Mouse (Mus musculus) hindbrain, postnatal 0 days (tissue): ENCODE results near the gene Tspan31. TPM values are rescaled to one million over a fixed set of nuclear protein-coding genes. Genes with fewer than 3 reads are reported as not detected.

ENCODE experiments used
- ATAC-seq: fragments of 200-750 bp; cut with Nextera tagmentation; 2 replicates; pipeline ENCODE4 v1.8.0; 2017; ENCODE audit warnings: mild to moderate bottlenecking, moderate TSS enrichment, moderate library complexity
- DNase-seq: peaks from one replicate; pipeline ENCODE4 v3.0.0-alpha.2; 2015; ENCODE audit warnings: low spot score
- H3K27ac ChIP-seq: fragments of 300-500 bp; sonication (generic); 2 replicates; pipeline ENCODE4 v1.5.1; 2014; ENCODE audit warnings: mild to moderate bottlenecking
- H3K27me3 ChIP-seq: fragments of 300-500 bp; sonication (generic); 2 replicates; pipeline ENCODE4 v1.6.1; 2014; ENCODE audit warnings: low read length, mixed read lengths; ENCODE audit not compliant: insufficient read depth
- H3K36me3 ChIP-seq: fragments of 300-500 bp; sonication (generic); 2 replicates; pipeline ENCODE4 v1.6.1; 2014; ENCODE audit warnings: low read length, mixed read lengths; ENCODE audit not compliant: insufficient read depth
- H3K4me1 ChIP-seq: fragments of 300-500 bp; sonication (generic); 2 replicates; pipeline ENCODE4 v1.6.1; 2014; ENCODE audit warnings: antibody characterized with exemption, low read length, mixed read lengths; ENCODE audit not compliant: insufficient read depth
- H3K4me2 ChIP-seq: fragments of 300-500 bp; sonication (generic); 2 replicates; pipeline ENCODE4 v1.6.1; 2014; ENCODE audit warnings: low read depth, mild to moderate bottlenecking, low read length, moderate library complexity, mixed read lengths
- H3K4me3 ChIP-seq: fragments of 300-500 bp; sonication (generic); 2 replicates; pipeline ENCODE4 v1.5.1; 2014; ENCODE audit warnings: low read length
- H3K9ac ChIP-seq: fragments of 300-500 bp; sonication (generic); replicated peaks from 2 replicates; pipeline ENCODE4 v1.6.1; 2014; ENCODE audit warnings: mild to moderate bottlenecking, low read length, moderate library complexity, mixed read lengths
- H3K9me3 ChIP-seq: fragments of 300-500 bp; sonication (generic); 2 replicates; pipeline ENCODE4 v1.6.1; 2016; ENCODE audit warnings: low read length, mixed read lengths
- CTCF ChIP-seq: IDR thresholded peaks from 2 replicates; pipeline ENCODE4 v1.5.1; 2016; ENCODE audit warnings: antibody characterized with exemption, control low read depth, low read depth
- WGBS: fragments of 180-500 bp; shearing (Covaris S2); extraction: QIAGEN DNeasy Blood & Tissue Kit; methylation state at CpG from one replicate; pipeline ENCODE4 v1.1.7; 2014; 5-methylcytosine and 5-hydroxymethylcytosine counted together
- polyA plus RNA-seq: library from polyadenylated mRNA; unstranded; fragments of >200 nt; fragmentation: Nextera tagmentation; extraction: Ambion mirVana; gene quantifications from 2 replicates; pipeline ENCODE4 v1.2.1, GENCODE M21; 2015
- total RNA-seq: library from RNA; depleted of rRNA; stranded (reverse); fragments of >200 nt; gene quantifications from 2 replicates; pipeline ENCODE4 v1.2.3, GENCODE M21; 2014

The Tspan31 gene
- total and polyA plus RNA-seq, 2 experiments from 2014 or later: 105 to 129 TPM

DNA sequence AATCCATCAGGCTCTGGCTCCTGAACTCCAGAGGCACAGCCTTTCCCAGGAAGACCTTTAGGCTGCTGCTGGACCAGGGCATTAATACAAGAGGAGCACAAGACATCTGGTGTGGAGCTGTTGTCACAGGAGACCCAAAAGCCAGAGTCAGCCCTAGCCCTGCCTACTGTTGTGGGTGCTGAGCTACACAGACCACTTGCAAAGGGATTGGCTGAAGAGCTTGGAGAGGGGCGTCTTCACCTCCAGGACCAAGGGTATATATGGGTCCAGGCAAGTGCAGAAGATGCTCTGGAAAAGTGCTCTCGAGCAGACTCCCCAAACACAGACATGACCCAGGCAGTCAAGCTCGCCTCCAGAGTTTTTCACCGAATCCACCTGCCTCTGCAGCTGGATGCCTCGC is 22.1 kb downstream of the Tspan31 start, which contains the start of gene Cyp27b1:
Gene Cyp27b1, plus strand, starts transcription at position 297 of the 400 bp plus-strand sequence.
- Histone ChIP-seq H3K9me3 (no peaks in the 10 kb centered on the region), H3K4me3 (no peak within 1 kb of the TSS), H3K27me3 (peaks cover 26% of the 10 kb centered on the region; the same call in 1 of the 2 replicates), H3K36me3 (no peaks in the 10 kb centered on the region), H3K9ac (no peak within 1 kb of the TSS), H3K4me2 (peak within 1 kb of the TSS; percentile 8; the same call in 1 of the 2 replicates), H3K4me1 (peaks cover 6% of the 10 kb centered on the region; the same call in 1 of the 2 replicates), H3K27ac (no peak within 1 kb of the TSS)
- no peak for ATAC-seq
- TF ChIP-seq CTCF: no peak
- 32% methylated on average over 5 of the region's 5 CpGs for WGBS
- DNase-seq: no peak

DNA sequence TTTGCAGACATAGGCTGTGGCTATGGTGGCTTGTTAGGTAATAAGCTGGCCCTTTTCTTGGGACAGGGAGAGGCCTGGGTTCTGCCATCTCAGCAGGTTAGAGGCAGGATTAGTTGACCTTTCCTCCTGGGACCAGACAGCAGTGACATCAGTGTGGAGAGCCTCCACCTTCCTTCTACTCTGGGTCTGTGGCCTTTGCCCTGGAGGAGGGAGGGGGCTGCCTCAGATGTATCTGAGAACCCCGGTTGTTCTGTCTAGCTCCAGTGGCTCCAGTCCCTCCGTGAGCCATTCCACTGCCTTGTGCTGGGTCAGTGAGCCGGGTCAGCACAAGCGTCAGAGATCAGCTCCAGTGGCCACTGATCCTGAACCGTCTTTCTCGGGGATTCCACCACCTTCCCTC is 26.9 kb downstream of the Tspan31 start:
- no peak overlapping the region for H3K9ac ChIP-seq
- no peaks in the 10 kb centered on the region for H3K9me3 ChIP-seq
- H3K4me3 ChIP-seq: no peak overlapping the region
- peaks cover 9% of the 10 kb centered on the region; the same call in 1 of the 2 replicates for H3K27me3 ChIP-seq
- ATAC-seq (no peak), DNase-seq (no peak)
- no peak for TF ChIP-seq CTCF
- no peak overlapping the region for H3K27ac ChIP-seq
- 81% methylated on average over 6 of the region's 6 CpGs for WGBS
- H3K36me3 ChIP-seq: no peaks in the 10 kb centered on the region
- no peaks in the 10 kb centered on the region for H3K4me1 ChIP-seq
- H3K4me2 ChIP-seq: no peak overlapping the region

- no peak for DNase-seq
- no peak overlapping the region for H3K27ac ChIP-seq
- no peaks in the 10 kb centered on the region for H3K9me3 ChIP-seq
- WGBS: 19% methylated on average over 5 of the region's 5 CpGs
- no peaks in the 10 kb centered on the region for H3K4me1 ChIP-seq
- H3K27me3 ChIP-seq: peaks cover 3% of the 10 kb centered on the region; the same call in 1 of the 2 replicates
- TF ChIP-seq CTCF: no peak
- no peaks in the 10 kb centered on the region for H3K36me3 ChIP-seq
- H3K4me2 ChIP-seq: peak overlapping the region; percentile 100
- no peak for ATAC-seq
- H3K9ac ChIP-seq: peak overlapping the region; percentile 61; the same call in 1 of the 2 replicates
- peak overlapping the region; percentile 82 for H3K4me3 ChIP-seq
Measured at GRCm38 (mm10) chr10:127042468-127043115, 27.5 kb downstream of the Tspan31 start.

GRCm38 (mm10) chr10:127041774-127042338 is 28.2 kb downstream of the Tspan31 start:
- H3K27ac ChIP-seq: peak overlapping the region; percentile 66; the same call in 1 of the 2 replicates
- TF ChIP-seq CTCF: no peak; the same call in 1 of the 2 replicates
- peak overlapping the region; percentile 100 for H3K4me2 ChIP-seq
- peak overlapping the region; percentile 82 for H3K4me3 ChIP-seq
- no peaks in the 10 kb centered on the region for H3K9me3 ChIP-seq
- peak; percentile 92 for ATAC-seq
- under 1% methylated on average over 44 of the region's 44 CpGs for WGBS
- no peaks in the 10 kb centered on the region for H3K4me1 ChIP-seq
- H3K27me3 ChIP-seq: no peaks in the 10 kb centered on the region
- DNase-seq: peak; percentile 96
- no peaks in the 10 kb centered on the region for H3K36me3 ChIP-seq
- H3K9ac ChIP-seq: peak overlapping the region; percentile 61

DNA sequence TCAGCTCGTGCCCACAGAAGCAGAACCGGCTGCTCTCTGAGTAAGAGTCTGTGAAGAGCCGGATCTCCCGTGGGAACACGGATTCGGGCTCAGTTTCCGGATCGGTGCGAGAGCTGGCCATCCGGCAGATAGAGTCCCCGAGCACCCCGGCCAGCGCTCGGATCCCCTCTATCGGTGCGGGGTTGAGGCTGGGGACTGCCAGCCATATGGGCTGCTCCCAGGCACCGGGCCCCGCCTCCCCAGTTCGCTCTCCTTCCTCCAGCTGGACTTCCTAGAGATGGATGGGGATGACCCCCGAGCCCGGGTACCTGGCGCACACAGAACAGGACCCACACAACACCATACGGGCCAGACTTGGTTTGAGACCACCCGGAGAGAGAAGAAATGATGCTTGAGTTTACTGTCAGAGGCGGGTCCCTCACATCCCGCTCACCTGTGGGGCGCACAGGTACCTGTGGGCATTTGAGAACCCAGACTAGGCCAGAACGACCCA is 28.7 kb downstream of the Tspan31 start, which contains the start of the genes Mettl1 and Eef1akmt3:
Gene Mettl1, plus strand, starts transcription at position 141 of the 493 bp plus-strand sequence.
Gene Eef1akmt3, minus strand, starts transcription at position 240 of the 493 bp plus-strand sequence.
- no peaks in the 10 kb centered on the region for H3K9me3 ChIP-seq
- H3K4me3 ChIP-seq: peak within 1 kb of the TSS; percentile 82
- H3K4me1 ChIP-seq: no peaks in the 10 kb centered on the region
- peak within 1 kb of the TSS; percentile 66; the same call in 1 of the 2 replicates for H3K27ac ChIP-seq
- H3K36me3 ChIP-seq: no peaks in the 10 kb centered on the region
- no peaks in the 10 kb centered on the region for H3K27me3 ChIP-seq
- DNase-seq (peak; percentile 54), ATAC-seq (peak; percentile 52)
- H3K9ac ChIP-seq: peak within 1 kb of the TSS; percentile 61
- TF ChIP-seq CTCF: no peak
- WGBS: 2% methylated on average over 28 of the region's 28 CpGs
- peak within 1 kb of the TSS; percentile 100 for H3K4me2 ChIP-seq

GRCm38 (mm10) chr10:127040569-127041214 is 29.4 kb downstream of the Tspan31 start:
- peak overlapping the region; percentile 100 for H3K4me2 ChIP-seq
- peak overlapping the region; percentile 82 for H3K4me3 ChIP-seq
- under 1% methylated on average over 20 of the region's 20 CpGs for WGBS
- TF ChIP-seq CTCF: no peak
- DNase-seq (peak; percentile 24), ATAC-seq (no peak)
- peak overlapping the region; percentile 61 for H3K9ac ChIP-seq
- H3K9me3 ChIP-seq: no peaks in the 10 kb centered on the region
- H3K27ac ChIP-seq: peak overlapping the region; percentile 66; the same call in 1 of the 2 replicates
- H3K27me3 ChIP-seq: no peaks in the 10 kb centered on the region
- no peaks in the 10 kb centered on the region for H3K36me3 ChIP-seq
- H3K4me1 ChIP-seq: no peaks in the 10 kb centered on the region
